Mouse (Mus musculus) heart, adult 2 months (tissue): ENCODE measurements at regions not wholly inside any gene's neighbourhood (a gene's known extent, or its start where the extent isn't known, plus 50 kb on each side); places are given as distances from the start of the nearest gene placed in this dataset.

ENCODE experiments used
- CTCF ChIP-seq: fragments of 200-600 bp; IDR thresholded peaks from 2 replicates; pipeline ENCODE4 v1.8.1; 2022; ENCODE audit warnings: antibody characterized with exemption, mild to moderate bottlenecking, moderate library complexity
- EP300 ChIP-seq: fragments of 200-500 bp; IDR thresholded peaks from 2 replicates; pipeline ENCODE4 v1.6.1; 2011; ENCODE audit warnings: low read depth, low read length, control low read depth; ENCODE audit not compliant: insufficient read depth
- POLR2A ChIP-seq: fragments of 200-500 bp; IDR thresholded peaks from 2 replicates; pipeline ENCODE4 v1.6.1; 2011; ENCODE audit warnings: mild to moderate bottlenecking, low read depth, low read length, control low read depth; ENCODE audit not compliant: insufficient read depth

- TF ChIP-seq EP300 (no peak), CTCF (no peak), POLR2A (no peak)
Measured at GRCm38 (mm10) chr9:84359879-84360278, 434.9 kb downstream of the Bckdhb start.
